Mouse (Mus musculus) cerebellum, adult 2 months (tissue): ENCODE data around the gene Nts.

ENCODE experiments used
- CTCF ChIP-seq: fragments of 200-500 bp; IDR thresholded peaks from 2 replicates; pipeline ENCODE4 v1.5.1; 2011; ENCODE audit warnings: low read depth, mild to moderate bottlenecking, control low read depth, low read length, moderate library complexity, borderline replicate concordance; ENCODE audit not compliant: insufficient read depth
- POLR2A ChIP-seq: fragments of 200-500 bp; IDR thresholded peaks from 2 replicates; pipeline ENCODE4 v1.6.1; 2011; ENCODE audit warnings: low read length, control low read depth, borderline replicate concordance; ENCODE audit not compliant: insufficient read depth

GRCm38 (mm10) chr10:102444912-102445556 is 45.3 kb downstream of the Nts start:
- TF ChIP-seq CTCF (no peak), POLR2A (no peak)
